Mouse (Mus musculus): ENCODE measurements around the gene Ccdc33. TPM values are rescaled to one million over a fixed set of nuclear protein-coding genes. Genes with fewer than 3 reads are reported as not detected.

Ccdc33 gene
- total RNA-seq, 1 experiment = 0.13 TPM

GRCm38 (mm10) chr9:58128926-58129413 lies 10.3 kb upstream of the Ccdc33 start:
- Histone ChIP-seq H3K4me3 (ENCODE audit: insufficient read depth in 1 of 2, low read depth in 1 of 2, low read length in 2 of 2, poor library complexity in 1 of 2, severe bottlenecking in 1 of 2) (peak overlapping the region; percentile 55 to 65), H3K9me3 (ENCODE audit: control insufficient read depth, insufficient read depth, low read depth, low read length) (no peaks in the 10 kb centered on the region), H3K9ac (ENCODE audit: insufficient read depth, low read depth, low read length, poor library complexity, severe bottlenecking) (peak overlapping the region; percentile 27; the same call in 1 of the 2 replicates), H3K4me1 (ENCODE audit: control insufficient read depth in 2 of 2, insufficient read depth in 2 of 2, low read length in 2 of 2, poor library complexity in 1 of 2) (peaks cover 0 to 15% of the 10 kb centered on the region in 2 experiments; a peak in 1 of 4 replicates), H3K36me3 (ENCODE audit: control insufficient read depth, insufficient read depth, low read length, poor library complexity, severe bottlenecking) (no peaks in the 10 kb centered on the region), H3K27ac (ENCODE audit: insufficient read depth, low read depth, low read length, poor library complexity, severe bottlenecking) (no peak overlapping the region)
- no peak for DNase-seq (ENCODE audit: low read depth, low spot score)
- in situ Hi-C loops (cut with MboI; ENCODE audit: low sequenced_read_pairs in 2 of 2, unreplicated experiment in 2 of 2) = no loop called here
- TF ChIP-seq ZC3H11A (IDR thresholded peaks at IDR 0.05; ENCODE audit: borderline replicate concordance, low read depth, low read length) (no peak), CHD2 (IDR thresholded peaks at IDR 0.05; ENCODE audit: low read depth, low read length) (no peak)

- H3K27ac ChIP-seq (ENCODE audit: insufficient read depth, low read depth, low read length, poor library complexity, severe bottlenecking) = no peak overlapping the region
- peaks cover 0 to 13% of the 10 kb centered on the region in 2 experiments; a peak in 1 of 4 replicates for H3K4me1 ChIP-seq (ENCODE audit: control insufficient read depth in 2 of 2, insufficient read depth in 2 of 2, low read length in 2 of 2, poor library complexity in 1 of 2)
- no peaks in the 10 kb centered on the region for H3K9me3 ChIP-seq (ENCODE audit: control insufficient read depth, insufficient read depth, low read depth, low read length)
- in situ Hi-C loops (cut with MboI; ENCODE audit: low sequenced_read_pairs in 2 of 2, unreplicated experiment in 2 of 2) = no loop called here
- TF ChIP-seq MAFK (IDR thresholded peaks at IDR 0.05; ENCODE audit: insufficient read depth, low read depth, low read length) (no peak), CHD2 (IDR thresholded peaks at IDR 0.05; ENCODE audit: low read depth, low read length) (no peak), HCFC1 (IDR thresholded peaks at IDR 0.05; ENCODE audit: borderline replicate concordance, insufficient read depth, low read length) (no peak), ZNF384 (IDR thresholded peaks at IDR 0.05; ENCODE audit: low read depth, low read length) (no peak), ZC3H11A (IDR thresholded peaks at IDR 0.05; ENCODE audit: borderline replicate concordance, low read depth, low read length) (no peak)
- no peak overlapping the region for H3K4me3 ChIP-seq (ENCODE audit: insufficient read depth in 1 of 2, low read depth in 1 of 2, low read length in 2 of 2, poor library complexity in 1 of 2, severe bottlenecking in 1 of 2)
- no peaks in the 10 kb centered on the region for H3K36me3 ChIP-seq (ENCODE audit: control insufficient read depth, insufficient read depth, low read length, poor library complexity, severe bottlenecking)
- no peak overlapping the region for H3K9ac ChIP-seq (ENCODE audit: insufficient read depth, low read depth, low read length, poor library complexity, severe bottlenecking)
- no peak for DNase-seq (ENCODE audit: low read depth, low spot score)
These were observed 7.2 kb upstream of the Ccdc33 start for GRCm38 (mm10) chr9:58125811-58126210.

GRCm38 (mm10) chr9:58125085-58125484 lies 6.5 kb upstream of the Ccdc33 start:
- in situ Hi-C loops (cut with MboI; ENCODE audit: low sequenced_read_pairs in 2 of 2, unreplicated experiment in 2 of 2) = no loop called here
- Histone ChIP-seq H3K27ac (ENCODE audit: insufficient read depth, low read depth, low read length, poor library complexity, severe bottlenecking) (no peak overlapping the region), H3K9me3 (ENCODE audit: control insufficient read depth, insufficient read depth, low read depth, low read length) (no peaks in the 10 kb centered on the region), H3K4me3 (ENCODE audit: insufficient read depth in 1 of 2, low read depth in 1 of 2, low read length in 2 of 2, poor library complexity in 1 of 2, severe bottlenecking in 1 of 2) (no peak overlapping the region), H3K4me1 (ENCODE audit: control insufficient read depth in 2 of 2, insufficient read depth in 2 of 2, low read length in 2 of 2, poor library complexity in 1 of 2) (peaks cover 0 to 13% of the 10 kb centered on the region in 2 experiments; a peak in 1 of 4 replicates), H3K9ac (ENCODE audit: insufficient read depth, low read depth, low read length, poor library complexity, severe bottlenecking) (no peak overlapping the region), H3K36me3 (ENCODE audit: control insufficient read depth, insufficient read depth, low read length, poor library complexity, severe bottlenecking) (no peaks in the 10 kb centered on the region)
- no peak for TF ChIP-seq CHD2 (IDR thresholded peaks at IDR 0.05; ENCODE audit: low read depth, low read length)
- no peak for TF ChIP-seq MAFK (IDR thresholded peaks at IDR 0.05; ENCODE audit: insufficient read depth, low read depth, low read length)
- no peak for TF ChIP-seq HCFC1 (IDR thresholded peaks at IDR 0.05; ENCODE audit: borderline replicate concordance, insufficient read depth, low read length)
- no peak for TF ChIP-seq ZC3H11A (IDR thresholded peaks at IDR 0.05; ENCODE audit: borderline replicate concordance, low read depth, low read length)
- no peak for TF ChIP-seq ZNF384 (IDR thresholded peaks at IDR 0.05; ENCODE audit: low read depth, low read length)
- no peak for DNase-seq (ENCODE audit: low read depth, low spot score)

- no peak overlapping the region for H3K9ac ChIP-seq (ENCODE audit: insufficient read depth, low read depth, low read length, poor library complexity, severe bottlenecking)
- no peak overlapping the region for H3K4me3 ChIP-seq (ENCODE audit: insufficient read depth in 1 of 2, low read depth in 1 of 2, low read length in 2 of 2, poor library complexity in 1 of 2, severe bottlenecking in 1 of 2)
- TF ChIP-seq ZC3H11A (IDR thresholded peaks at IDR 0.05; ENCODE audit: borderline replicate concordance, low read depth, low read length) = no peak
- TF ChIP-seq HCFC1 (IDR thresholded peaks at IDR 0.05; ENCODE audit: borderline replicate concordance, insufficient read depth, low read length) = no peak
- no peak for TF ChIP-seq MAFK (IDR thresholded peaks at IDR 0.05; ENCODE audit: insufficient read depth, low read depth, low read length)
- no peak for TF ChIP-seq CHD2 (IDR thresholded peaks at IDR 0.05; ENCODE audit: low read depth, low read length)
- TF ChIP-seq ZNF384 (IDR thresholded peaks at IDR 0.05; ENCODE audit: low read depth, low read length) = no peak
- H3K9me3 ChIP-seq (ENCODE audit: control insufficient read depth, insufficient read depth, low read depth, low read length) = no peaks in the 10 kb centered on the region
- no peaks in the 10 kb centered on the region for H3K36me3 ChIP-seq (ENCODE audit: control insufficient read depth, insufficient read depth, low read length, poor library complexity, severe bottlenecking)
- in situ Hi-C loops (cut with MboI; ENCODE audit: low sequenced_read_pairs in 2 of 2, unreplicated experiment in 2 of 2) = no loop called here
- H3K27ac ChIP-seq (ENCODE audit: insufficient read depth, low read depth, low read length, poor library complexity, severe bottlenecking) = no peak overlapping the region
- H3K4me1 ChIP-seq (ENCODE audit: control insufficient read depth in 2 of 2, insufficient read depth in 2 of 2, low read length in 2 of 2, poor library complexity in 1 of 2) = peaks cover 6 to 32% of the 10 kb centered on the region in 2 experiments
- no peak for DNase-seq (ENCODE audit: low read depth, low spot score)
These were observed 2.5 kb downstream of the Ccdc33 start for GRCm38 (mm10) chr9:58116024-58116651.
